Mouse (Mus musculus) forebrain, embryonic 15.5 days (tissue): ENCODE results near the gene Malsu1. TPM values are rescaled to one million over a fixed set of nuclear protein-coding genes. Genes with fewer than 3 reads are reported as not detected.
A peak's percentile ranks its signal among the peaks of the same experiment; 100 is the strongest.

Experiments used
- ATAC-seq: fragments of 200-750 bp; cut with Nextera tagmentation; replicated peaks from 2 replicates; pipeline ENCODE4 v1.8.0; 2017; ENCODE audit warnings: mild to moderate bottlenecking, moderate TSS enrichment, moderate library complexity
- H3K27ac ChIP-seq: fragments of 300-500 bp; sonication (generic); replicated peaks from 2 replicates; pipeline ENCODE4 v1.5.1; 2015; ENCODE audit warnings: mild to moderate bottlenecking, inconsistent platforms
- H3K27me3 ChIP-seq: fragments of 300-500 bp; sonication (generic); 2 replicates; pipeline ENCODE4 v1.6.1; 2015; ENCODE audit warnings: inconsistent platforms
- H3K36me3 ChIP-seq: fragments of 300-500 bp; sonication (generic); 2 replicates; pipeline ENCODE4 v1.6.1; 2015; ENCODE audit warnings: mild to moderate bottlenecking, inconsistent platforms
- H3K4me1 ChIP-seq: fragments of 300-500 bp; sonication (generic); 2 replicates; pipeline ENCODE4 v1.6.1; 2015; ENCODE audit warnings: inconsistent platforms
- H3K4me2 ChIP-seq: fragments of 300-500 bp; sonication (generic); replicated peaks from 2 replicates; pipeline ENCODE4 v1.6.1; 2015; ENCODE audit warnings: mild to moderate bottlenecking, inconsistent platforms
- H3K4me3 ChIP-seq: fragments of 300-500 bp; sonication (generic); 2 replicates; pipeline ENCODE4 v1.5.1; 2015; ENCODE audit warnings: mild to moderate bottlenecking, inconsistent platforms
- H3K9ac ChIP-seq: fragments of 300-500 bp; sonication (generic); replicated peaks from 2 replicates; pipeline ENCODE4 v1.6.1; 2015; ENCODE audit warnings: mild to moderate bottlenecking, inconsistent platforms
- H3K9me3 ChIP-seq: fragments of 300-500 bp; sonication (generic); 2 replicates; pipeline ENCODE4 v1.6.1; 2016; ENCODE audit warnings: inconsistent platforms
- WGBS: fragments of 180-500 bp; shearing (Covaris S2); methylation state at CpG from one replicate; pipeline ENCODE4 v1.1.7; 2015; ENCODE audit warnings: mixed read lengths; 5-methylcytosine and 5-hydroxymethylcytosine counted together
- polyA plus RNA-seq: library from polyadenylated mRNA; unstranded; fragments of >200 nt; fragmentation: Nextera tagmentation; extraction: Ambion mirVana; gene quantifications from 2 replicates; pipeline ENCODE4 v1.2.1, GENCODE M21; 2015

Gene Malsu1
- polyA plus RNA-seq: 67.4 and 69.2 TPM in 2 replicates

GRCm38 (mm10) chr6:49073304-49074116, at the start of gene Malsu1:
Malsu1 (plus strand) TSS chr6:49073795.
- WGBS: under 1% methylated on average over 49 of the region's 49 CpGs
- Histone ChIP-seq H3K27me3 (no peaks in the 10 kb centered on the region), H3K9me3 (no peaks in the 10 kb centered on the region), H3K36me3 (no peaks in the 10 kb centered on the region), H3K9ac (peak within 1 kb of the TSS; percentile 88), H3K4me1 (peaks cover 27% of the 10 kb centered on the region), H3K27ac (peak within 1 kb of the TSS; percentile 84), H3K4me2 (peak within 1 kb of the TSS; percentile 79), H3K4me3 (peak within 1 kb of the TSS; percentile 95)
- peak; percentile 99 for ATAC-seq

- ATAC-seq: no peak
- no peak overlapping the region for H3K27ac ChIP-seq
- H3K9ac ChIP-seq: no peak overlapping the region
- H3K4me2 ChIP-seq: no peak overlapping the region
- H3K4me3 ChIP-seq: no peak overlapping the region
- no peaks in the 10 kb centered on the region for H3K9me3 ChIP-seq
- WGBS: 59% methylated on average over 7 of the region's 7 CpGs
- H3K4me1 ChIP-seq: peaks cover 13% of the 10 kb centered on the region
- H3K36me3 ChIP-seq: no peaks in the 10 kb centered on the region
- no peaks in the 10 kb centered on the region; the same call in none of the 2 replicates for H3K27me3 ChIP-seq
Measured at GRCm38 (mm10) chr6:49025290-49025689, 48.3 kb upstream of the Malsu1 start.

GRCm38 (mm10) chr6:49026496-49026895, 47.1 kb upstream of the Malsu1 start:
- Histone ChIP-seq H3K9ac (no peak overlapping the region), H3K9me3 (no peaks in the 10 kb centered on the region), H3K27ac (no peak overlapping the region), H3K27me3 (no peaks in the 10 kb centered on the region; the same call in none of the 2 replicates), H3K4me1 (peaks cover 4% of the 10 kb centered on the region; the same call in 1 of the 2 replicates), H3K4me2 (no peak overlapping the region), H3K4me3 (no peak overlapping the region), H3K36me3 (no peaks in the 10 kb centered on the region)
- ATAC-seq: no peak
- 90% methylated on average over 5 of the region's 5 CpGs for WGBS

DNA sequence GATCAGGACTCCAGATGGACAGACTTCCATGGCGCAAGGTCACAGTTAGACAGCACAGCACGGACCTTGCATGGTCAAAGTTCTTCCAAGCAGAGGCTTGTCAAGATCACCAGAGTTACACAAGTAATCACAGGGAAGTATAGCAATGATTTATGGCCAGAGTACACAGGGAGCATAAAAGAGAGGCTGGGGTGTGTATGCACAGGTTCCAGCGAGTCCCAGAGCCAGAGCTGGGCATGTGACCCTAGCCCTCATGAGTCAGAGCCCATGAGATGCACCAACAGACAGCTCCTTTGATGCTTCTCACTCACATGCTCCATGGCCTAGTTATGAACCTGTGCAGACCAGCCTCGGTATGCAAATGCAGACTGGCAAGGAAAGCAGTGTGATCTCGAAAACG, 45.6 kb upstream of the Malsu1 start:
- no peaks in the 10 kb centered on the region for H3K4me1 ChIP-seq
- ATAC-seq: no peak
- no peaks in the 10 kb centered on the region for H3K9me3 ChIP-seq
- peaks cover 4% of the 10 kb centered on the region for H3K27me3 ChIP-seq
- no peak overlapping the region for H3K4me2 ChIP-seq
- H3K9ac ChIP-seq: no peak overlapping the region
- H3K27ac ChIP-seq: no peak overlapping the region
- H3K4me3 ChIP-seq: no peak overlapping the region
- 83% methylated on average over 6 of the region's 6 CpGs for WGBS
- no peaks in the 10 kb centered on the region for H3K36me3 ChIP-seq

DNA sequence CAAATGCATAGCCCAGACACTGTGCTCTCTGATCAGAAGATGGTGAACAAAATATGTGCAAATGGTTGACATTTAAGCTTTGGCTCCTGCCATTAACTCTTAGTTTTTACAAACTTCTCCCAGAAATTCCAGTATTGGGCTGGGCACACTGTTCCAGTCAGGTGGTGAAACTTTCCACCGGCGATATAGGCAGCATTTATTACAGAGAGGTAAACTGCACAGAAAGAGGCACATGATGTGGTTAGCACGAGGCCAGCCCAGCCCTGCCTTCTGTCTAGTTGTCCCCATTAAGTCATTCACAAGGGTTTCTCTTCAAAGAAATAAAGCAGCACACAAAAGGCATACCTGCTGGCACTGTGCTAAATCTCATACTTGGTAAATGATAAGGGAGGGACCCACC, 44.9 kb upstream of the Malsu1 start:
- H3K9ac ChIP-seq: no peak overlapping the region
- ATAC-seq: no peak
- no peak overlapping the region for H3K27ac ChIP-seq
- 82% methylated on average over 3 of the region's 3 CpGs for WGBS
- H3K9me3 ChIP-seq: no peaks in the 10 kb centered on the region
- no peak overlapping the region for H3K4me2 ChIP-seq
- peaks cover 4% of the 10 kb centered on the region for H3K27me3 ChIP-seq
- H3K36me3 ChIP-seq: no peaks in the 10 kb centered on the region
- no peaks in the 10 kb centered on the region for H3K4me1 ChIP-seq
- H3K4me3 ChIP-seq: no peak overlapping the region

GRCm38 (mm10) chr6:49031230-49031629, 42.4 kb upstream of the Malsu1 start:
- no peak for ATAC-seq
- Histone ChIP-seq H3K9me3 (no peaks in the 10 kb centered on the region), H3K9ac (no peak overlapping the region), H3K27me3 (0 out of 2 replicates have a peak, but pooled peaks cover 4% of the 10 kb centered on the region), H3K27ac (no peak overlapping the region), H3K4me1 (no peaks in the 10 kb centered on the region), H3K4me3 (no peak overlapping the region), H3K36me3 (no peaks in the 10 kb centered on the region), H3K4me2 (no peak overlapping the region)
- 93% methylated on average over 4 of the region's 4 CpGs for WGBS

- Histone ChIP-seq H3K27me3 (0 out of 2 replicates have a peak, but pooled peaks cover 4% of the 10 kb centered on the region), H3K4me3 (no peak overlapping the region), H3K4me2 (no peak overlapping the region), H3K36me3 (no peaks in the 10 kb centered on the region), H3K27ac (no peak overlapping the region), H3K9ac (no peak overlapping the region), H3K4me1 (no peaks in the 10 kb centered on the region), H3K9me3 (no peaks in the 10 kb centered on the region)
- WGBS: 47% methylated on average over 4 of the region's 4 CpGs
- no peak for ATAC-seq
Measured at GRCm38 (mm10) chr6:49032783-49033182, 40.8 kb upstream of the Malsu1 start.

- Histone ChIP-seq H3K9me3 (no peaks in the 10 kb centered on the region), H3K4me1 (0 out of 2 replicates have a peak, but pooled peaks cover 3% of the 10 kb centered on the region), H3K9ac (no peak within 1 kb of the TSS), H3K27me3 (0 out of 2 replicates have a peak, but pooled peaks cover 4% of the 10 kb centered on the region), H3K27ac (no peak within 1 kb of the TSS), H3K4me2 (no peak within 1 kb of the TSS), H3K36me3 (no peaks in the 10 kb centered on the region), H3K4me3 (no peak within 1 kb of the TSS)
- WGBS: 52% methylated on average over 28 of the region's 28 CpGs
- no peak for ATAC-seq
Measured at GRCm38 (mm10) chr6:49036275-49037267, 37.0 kb upstream of the Malsu1 start, which contains the start of gene Gpnmb. Gpnmb (plus strand) TSS chr6:49036546.

- no peak overlapping the region for H3K9ac ChIP-seq
- H3K36me3 ChIP-seq: no peaks in the 10 kb centered on the region
- no peak overlapping the region for H3K27ac ChIP-seq
- 0 out of 2 replicates have a peak, but pooled peaks cover 2% of the 10 kb centered on the region for H3K27me3 ChIP-seq
- H3K4me3 ChIP-seq: no peak overlapping the region
- H3K9me3 ChIP-seq: no peaks in the 10 kb centered on the region
- no peak overlapping the region for H3K4me2 ChIP-seq
- 0 out of 2 replicates have a peak, but pooled peaks cover 3% of the 10 kb centered on the region for H3K4me1 ChIP-seq
- ATAC-seq: no peak
- 66% methylated on average over 12 of the region's 12 CpGs for WGBS
Measured at GRCm38 (mm10) chr6:49037268-49037662, 36.3 kb upstream of the Malsu1 start.

DNA sequence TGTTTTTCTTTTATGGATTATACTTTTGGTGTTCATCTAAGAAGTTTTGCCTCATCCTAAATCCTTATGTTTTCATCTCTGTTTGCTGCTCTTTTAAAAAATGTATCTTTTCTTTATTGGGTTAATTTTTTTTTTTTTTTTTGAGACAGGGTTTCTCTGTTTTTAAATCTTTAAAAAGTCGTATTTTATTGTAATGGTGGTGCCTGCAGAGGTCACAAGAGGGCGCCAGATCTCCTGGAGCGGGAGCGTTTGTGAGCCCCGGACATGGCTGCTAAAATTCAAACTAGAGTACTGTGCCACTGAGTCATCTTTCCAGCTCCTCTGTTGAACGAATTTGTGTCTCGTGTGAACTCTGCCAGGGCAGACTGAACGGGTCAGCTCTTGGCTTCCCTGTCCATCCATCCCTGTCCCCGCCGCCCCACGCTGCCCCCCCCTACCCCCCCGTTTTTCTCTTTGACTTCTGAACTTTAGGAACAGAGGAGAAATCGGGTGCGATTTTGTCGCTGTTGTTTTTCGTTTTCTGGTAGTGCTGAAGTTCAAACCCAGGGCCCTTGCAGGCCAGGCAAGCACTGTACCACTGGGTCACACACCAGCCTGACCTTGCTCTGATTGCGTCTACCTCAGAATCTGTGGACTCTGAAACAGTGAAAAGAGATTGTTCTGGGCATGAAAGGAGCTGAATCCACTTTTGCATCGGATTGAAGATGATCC, 34.0 kb upstream of the Malsu1 start:
- H3K27me3 ChIP-seq: no peaks in the 10 kb centered on the region
- 12% methylated on average over 18 of the region's 18 CpGs for WGBS
- peak overlapping the region; percentile 26 for H3K4me3 ChIP-seq

DNA sequence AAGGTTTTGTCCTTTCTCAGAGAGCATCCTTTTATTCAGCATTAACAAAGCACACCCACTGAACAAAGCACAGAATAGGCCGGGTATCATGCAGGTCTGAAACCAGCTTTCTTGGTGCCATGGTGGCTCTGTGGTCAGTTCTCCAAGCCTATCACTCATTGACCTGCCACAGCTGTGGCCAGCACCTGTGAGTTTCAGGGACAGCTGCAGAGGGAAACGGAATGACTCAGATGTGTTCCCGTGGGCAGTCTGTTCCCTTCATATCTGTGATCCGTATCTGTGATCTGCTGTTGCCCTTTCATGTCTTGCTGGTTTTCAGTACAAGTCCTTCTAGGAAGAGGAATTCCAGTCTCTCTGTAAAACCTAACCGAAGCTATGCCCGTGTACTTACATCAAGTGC, 27.1 kb upstream of the Malsu1 start:
- Histone ChIP-seq H3K9ac (no peak overlapping the region), H3K9me3 (no peaks in the 10 kb centered on the region), H3K27ac (no peak overlapping the region), H3K4me1 (no peaks in the 10 kb centered on the region), H3K4me3 (no peak overlapping the region), H3K36me3 (no peaks in the 10 kb centered on the region), H3K27me3 (no peaks in the 10 kb centered on the region), H3K4me2 (no peak overlapping the region)
- whole genome bisulfite sequencing: 76% methylated on average over 6 of the region's 6 CpGs
- ATAC-seq: no peak

More for the DNA sequence above, 34.0 kb upstream of the Malsu1 start:
- Histone ChIP-seq H3K4me1 (0 out of 2 replicates have a peak, but pooled peaks cover 3% of the 10 kb centered on the region), H3K4me2 (peak overlapping the region; percentile 38), H3K9ac (no peak overlapping the region), H3K9me3 (no peaks in the 10 kb centered on the region), H3K36me3 (no peaks in the 10 kb centered on the region), H3K27ac (no peak overlapping the region)
- 0 out of 2 replicates have a peak, but pooled peaks have one; percentile 63 for ATAC-seq
